Mouse (Mus musculus) embryonic facial prominence, embryonic 10.5 days (tissue): Measurements from ENCODE around the gene Rsrp1. TPM values are rescaled to one million over a fixed set of nuclear protein-coding genes. Genes with fewer than 3 reads are reported as not detected.
"Not testable (repeated sequence)": the region's sequence is repeated elsewhere in the genome, so short reads cannot be mapped to it uniquely, and the experiment has no call there.

Experiments
- DNase-seq: peaks from one replicate; pipeline ENCODE4 v3.0.0-alpha.2; 2017; ENCODE audit warnings: low spot score
- H3K27ac ChIP-seq: fragments of 300-500 bp; sonication (generic); replicated peaks from 2 replicates; pipeline ENCODE4 v1.5.1; 2016; ENCODE audit warnings: mild to moderate bottlenecking
- H3K27me3 ChIP-seq: fragments of 300-500 bp; sonication (generic); replicated peaks from 2 replicates; pipeline ENCODE4 v1.6.1; 2016; ENCODE audit warnings: low read depth, mild to moderate bottlenecking; ENCODE audit not compliant: poor library complexity, severe bottlenecking
- H3K36me3 ChIP-seq: fragments of 300-500 bp; sonication (generic); replicated peaks from 2 replicates; pipeline ENCODE4 v1.6.1; 2016; ENCODE audit warnings: mild to moderate bottlenecking, moderate library complexity
- H3K4me1 ChIP-seq: fragments of 300-500 bp; sonication (generic); 2 replicates; pipeline ENCODE4 v1.6.1; 2016
- H3K4me3 ChIP-seq: fragments of 300-500 bp; sonication (generic); 2 replicates; pipeline ENCODE4 v1.5.1; 2016; ENCODE audit warnings: mild to moderate bottlenecking, moderate library complexity
- H3K9me3 ChIP-seq: fragments of 300-500 bp; sonication (generic); 2 replicates; pipeline ENCODE4 v1.6.1; 2016; ENCODE audit warnings: mild to moderate bottlenecking
- WGBS: fragments of 180-500 bp; shearing (Covaris S2); methylation state at CpG from one replicate; pipeline ENCODE4 v1.1.7; 2016; 5-methylcytosine and 5-hydroxymethylcytosine counted together
- polyA plus RNA-seq: library from polyadenylated mRNA; unstranded; fragments of >200 nt; fragmentation: Nextera tagmentation; extraction: Ambion mirVana; gene quantifications from 2 replicates; pipeline ENCODE4 v1.2.1, GENCODE M21; 2016

The Rsrp1 gene
- polyA plus RNA-seq = 343 and 353 TPM in 2 replicates

- under 1% methylated on average over 64 of the region's 64 CpGs for WGBS
- Histone ChIP-seq H3K27ac (peak within 1 kb of the TSS; percentile 98), H3K36me3 (peaks cover 44% of the 10 kb centered on the region), H3K9me3 (no peaks in the 10 kb centered on the region), H3K27me3 (no peaks in the 10 kb centered on the region), H3K4me3 (peak within 1 kb of the TSS; percentile 84), H3K4me1 (peaks cover 28% of the 10 kb centered on the region)
- peak; percentile 97 for DNase-seq
Observed at GRCm38 (mm10) chr4:134923258-134924018, at the start of gene Rsrp1. Rsrp1 (plus strand) TSS chr4:134923592.

GRCm38 (mm10) chr4:134876171-134876570 is 47.2 kb upstream of the Rsrp1 start:
- H3K4me1 ChIP-seq = peaks cover 22% of the 10 kb centered on the region
- 76% methylated on average over 9 of the region's 9 CpGs for WGBS
- H3K4me3 ChIP-seq = no peak overlapping the region
- H3K27me3 ChIP-seq = no peaks in the 10 kb centered on the region
- DNase-seq = no peak
- H3K9me3 ChIP-seq = no peaks in the 10 kb centered on the region
- no peak overlapping the region for H3K27ac ChIP-seq
- no peaks in the 10 kb centered on the region for H3K36me3 ChIP-seq

GRCm38 (mm10) chr4:134879410-134879981 is 43.9 kb upstream of the Rsrp1 start:
- WGBS = 2% methylated on average over 17 of the region's 17 CpGs
- Histone ChIP-seq H3K4me1 (peaks cover 12% of the 10 kb centered on the region), H3K4me3 (peak overlapping the region; percentile 52), H3K27me3 (no peaks in the 10 kb centered on the region), H3K27ac (no peak overlapping the region), H3K36me3 (no peaks in the 10 kb centered on the region), H3K9me3 (no peaks in the 10 kb centered on the region)
- peak; percentile 79 for DNase-seq

- no peaks in the 10 kb centered on the region for H3K27me3 ChIP-seq
- H3K36me3 ChIP-seq = no peaks in the 10 kb centered on the region
- 25% methylated on average over 6 of the region's 6 CpGs for WGBS
- peak overlapping the region; percentile 52 for H3K4me3 ChIP-seq
- no peak overlapping the region for H3K27ac ChIP-seq
- H3K9me3 ChIP-seq = no peaks in the 10 kb centered on the region
- DNase-seq = no peak
- peaks cover 12% of the 10 kb centered on the region for H3K4me1 ChIP-seq
Observed at GRCm38 (mm10) chr4:134880041-134880440, 43.4 kb upstream of the Rsrp1 start.

GRCm38 (mm10) chr4:134883266-134883665 is 40.1 kb upstream of the Rsrp1 start:
- Histone ChIP-seq H3K4me1 (peaks cover 12% of the 10 kb centered on the region), H3K27me3 (no peaks in the 10 kb centered on the region), H3K4me3 (no peak overlapping the region), H3K27ac (no peak overlapping the region), H3K9me3 (no peaks in the 10 kb centered on the region), H3K36me3 (no peaks in the 10 kb centered on the region)
- whole genome bisulfite sequencing = 36% methylated on average over 7 of the region's 7 CpGs
- DNase-seq = peak; percentile 52

- Histone ChIP-seq H3K4me3 (no peak overlapping the region), H3K4me1 (peaks cover 12% of the 10 kb centered on the region), H3K36me3 (no peaks in the 10 kb centered on the region), H3K27ac (no peak overlapping the region), H3K27me3 (no peaks in the 10 kb centered on the region), H3K9me3 (no peaks in the 10 kb centered on the region)
- 87% methylated on average over 10 of the region's 10 CpGs for WGBS
- no peak for DNase-seq
Observed at GRCm38 (mm10) chr4:134883808-134884207, 39.6 kb upstream of the Rsrp1 start.

GRCm38 (mm10) chr4:134884364-134884763 is 39.0 kb upstream of the Rsrp1 start:
- Histone ChIP-seq H3K4me3 (no peak overlapping the region), H3K27me3 (no peaks in the 10 kb centered on the region), H3K4me1 (peaks cover 6% of the 10 kb centered on the region), H3K27ac (no peak overlapping the region), H3K9me3 (no peaks in the 10 kb centered on the region), H3K36me3 (no peaks in the 10 kb centered on the region)
- no peak for DNase-seq
- 90% methylated on average over 4 of the region's 4 CpGs for WGBS

GRCm38 (mm10) chr4:134892096-134892495 is 31.3 kb upstream of the Rsrp1 start:
- 78% methylated on average over 6 of the region's 6 CpGs for WGBS

GRCm38 (mm10) chr4:134897256-134897655 is 26.1 kb upstream of the Rsrp1 start:
- H3K4me1 ChIP-seq = 0 out of 2 replicates have a peak, but pooled peaks cover 3% of the 10 kb centered on the region
- no peak for DNase-seq
- WGBS = 85% methylated on average over 6 of the region's 6 CpGs
- no peaks in the 10 kb centered on the region for H3K27me3 ChIP-seq
- no peak overlapping the region for H3K4me3 ChIP-seq
- H3K36me3 ChIP-seq = peaks cover 78% of the 10 kb centered on the region
- no peaks in the 10 kb centered on the region for H3K9me3 ChIP-seq
- no peak overlapping the region for H3K27ac ChIP-seq

More at GRCm38 (mm10) chr4:134892096-134892495, 31.3 kb upstream of the Rsrp1 start:
- Histone ChIP-seq H3K27me3 (no peaks in the 10 kb centered on the region), H3K4me1 (peaks cover 9% of the 10 kb centered on the region; the same call in 1 of the 2 replicates), H3K36me3 (peaks cover 26% of the 10 kb centered on the region), H3K4me3 (no peak overlapping the region), H3K27ac (no peak overlapping the region), H3K9me3 (no peaks in the 10 kb centered on the region)
- no peak for DNase-seq

GRCm38 (mm10) chr4:134901126-134901525 is 22.3 kb upstream of the Rsrp1 start:
- peaks cover 100% of the 10 kb centered on the region for H3K36me3 ChIP-seq
- H3K4me3 ChIP-seq = no peak overlapping the region
- H3K4me1 ChIP-seq = no peaks in the 10 kb centered on the region
- H3K27ac ChIP-seq = no peak overlapping the region
- no peaks in the 10 kb centered on the region for H3K9me3 ChIP-seq
- no peak for DNase-seq
- WGBS = 91% methylated on average over 8 of the region's 8 CpGs
- no peaks in the 10 kb centered on the region for H3K27me3 ChIP-seq

GRCm38 (mm10) chr4:134903046-134903445 is 20.3 kb upstream of the Rsrp1 start:
- Histone ChIP-seq H3K9me3 (no peaks in the 10 kb centered on the region), H3K4me1 (no peaks in the 10 kb centered on the region), H3K27ac (no peak overlapping the region), H3K36me3 (peaks cover 100% of the 10 kb centered on the region), H3K4me3 (no peak overlapping the region), H3K27me3 (no peaks in the 10 kb centered on the region)
- 74% methylated on average over 7 of the region's 7 CpGs for WGBS
- DNase-seq = no peak

GRCm38 (mm10) chr4:134911406-134911805 is 12.0 kb upstream of the Rsrp1 start:
- WGBS = 99% methylated on average over 8 of the region's 8 CpGs

GRCm38 (mm10) chr4:134913413-134913812 is 10.0 kb upstream of the Rsrp1 start:
- Histone ChIP-seq H3K27me3 (no peaks in the 10 kb centered on the region), H3K27ac (peak overlapping the region; percentile 66), H3K4me3 (peak overlapping the region; percentile 95), H3K9me3 (peaks cover 6% of the 10 kb centered on the region; the same call in 1 of the 2 replicates), H3K36me3 (peaks cover 40% of the 10 kb centered on the region), H3K4me1 (peaks cover 17% of the 10 kb centered on the region)
- peak; percentile 75 for DNase-seq
- 30% methylated on average over 3 of the region's 3 CpGs for WGBS

More at GRCm38 (mm10) chr4:134911406-134911805, 12.0 kb upstream of the Rsrp1 start:
- DNase-seq, H3K27ac ChIP-seq, H3K4me3 ChIP-seq, H3K9me3 ChIP-seq, H3K27me3 ChIP-seq: not testable (repeated sequence)
- H3K4me1 ChIP-seq = peaks cover 15% of the 10 kb centered on the region
- peaks cover 60% of the 10 kb centered on the region for H3K36me3 ChIP-seq
